Mouse (Mus musculus) splenic B cell, adult 2 months (primary cell): ENCODE results near the gene Ptchd4.

Experiments used
- DNase-seq: peaks from one replicate; pipeline ENCODE4 v3.0.0-alpha.2; 2011; ENCODE audit warnings: low read depth, low spot score
- H3K27me3 ChIP-seq: 2 replicates; pipeline ENCODE4 v1.6.1; 2012; ENCODE audit warnings: mild to moderate bottlenecking, low read length, moderate library complexity, mixed read lengths; ENCODE audit not compliant: control insufficient read depth, poor library complexity, insufficient read depth, severe bottlenecking
- H3K36me3 ChIP-seq: 2 replicates; pipeline ENCODE4 v1.6.1; 2012; ENCODE audit warnings: mild to moderate bottlenecking, low read length, moderate library complexity, mixed read lengths; ENCODE audit not compliant: control insufficient read depth, poor library complexity, insufficient read depth, severe bottlenecking

Ptchd4 gene

GRCm38 (mm10) chr17:42346027-42346426, 30.3 kb downstream of the Ptchd4 start:
- Histone ChIP-seq H3K36me3 (no peaks in the 10 kb centered on the region), H3K27me3 (no peaks in the 10 kb centered on the region)
- no peak for DNase-seq

- H3K27me3 ChIP-seq, result no peaks in the 10 kb centered on the region
- DNase-seq, result no peak
- H3K36me3 ChIP-seq, result no peaks in the 10 kb centered on the region
These were observed 42.7 kb downstream of the Ptchd4 start for GRCm38 (mm10) chr17:42358481-42358880.

GRCm38 (mm10) chr17:42363085-42363710, 47.5 kb downstream of the Ptchd4 start:
- no peaks in the 10 kb centered on the region for H3K27me3 ChIP-seq
- DNase-seq, result no peak
- no peaks in the 10 kb centered on the region for H3K36me3 ChIP-seq

GRCm38 (mm10) chr17:42364716-42365115, 49.0 kb downstream of the Ptchd4 start:
- no peaks in the 10 kb centered on the region for H3K36me3 ChIP-seq
- no peaks in the 10 kb centered on the region for H3K27me3 ChIP-seq
- DNase-seq, result no peak

GRCm38 (mm10) chr17:42374881-42375280, 59.1 kb downstream of the Ptchd4 start:
- no peaks in the 10 kb centered on the region for H3K27me3 ChIP-seq
- H3K36me3 ChIP-seq, result no peaks in the 10 kb centered on the region
- no peak for DNase-seq

- DNase-seq, result no peak
- H3K36me3 ChIP-seq, result no peaks in the 10 kb centered on the region
- no peaks in the 10 kb centered on the region for H3K27me3 ChIP-seq
These were observed 77.3 kb downstream of the Ptchd4 start for GRCm38 (mm10) chr17:42393086-42393485.

GRCm38 (mm10) chr17:42395299-42395698, 79.6 kb downstream of the Ptchd4 start:
- Histone ChIP-seq H3K27me3 (no peaks in the 10 kb centered on the region), H3K36me3 (no peaks in the 10 kb centered on the region)
- DNase-seq, result no peak

- no peaks in the 10 kb centered on the region for H3K36me3 ChIP-seq
- no peaks in the 10 kb centered on the region for H3K27me3 ChIP-seq
- DNase-seq, result no peak
These were observed 102.7 kb downstream of the Ptchd4 start for GRCm38 (mm10) chr17:42418449-42418848.

- DNase-seq, result no peak
- Histone ChIP-seq H3K27me3 (no peaks in the 10 kb centered on the region), H3K36me3 (no peaks in the 10 kb centered on the region)
These were observed 112.2 kb downstream of the Ptchd4 start for GRCm38 (mm10) chr17:42427961-42428360.

GRCm38 (mm10) chr17:42430380-42430779, 114.6 kb downstream of the Ptchd4 start:
- DNase-seq, result no peak
- Histone ChIP-seq H3K36me3 (no peaks in the 10 kb centered on the region), H3K27me3 (no peaks in the 10 kb centered on the region)

GRCm38 (mm10) chr17:42452235-42452634, 136.5 kb downstream of the Ptchd4 start:
- no peak for DNase-seq
- H3K27me3 ChIP-seq, result no peaks in the 10 kb centered on the region
- no peaks in the 10 kb centered on the region for H3K36me3 ChIP-seq

GRCm38 (mm10) chr17:42456441-42456840, 140.7 kb downstream of the Ptchd4 start:
- no peaks in the 10 kb centered on the region for H3K27me3 ChIP-seq
- H3K36me3 ChIP-seq, result no peaks in the 10 kb centered on the region
- DNase-seq, result no peak

- Histone ChIP-seq H3K36me3 (no peaks in the 10 kb centered on the region), H3K27me3 (no peaks in the 10 kb centered on the region)
- DNase-seq, result no peak
These were observed 147.0 kb downstream of the Ptchd4 start for GRCm38 (mm10) chr17:42462726-42463125.

- no peak for DNase-seq
- Histone ChIP-seq H3K36me3 (no peaks in the 10 kb centered on the region), H3K27me3 (no peaks in the 10 kb centered on the region)
These were observed 164.6 kb downstream of the Ptchd4 start for GRCm38 (mm10) chr17:42480173-42480991.

- DNase-seq, result no peak
- H3K36me3 ChIP-seq, result no peaks in the 10 kb centered on the region
- H3K27me3 ChIP-seq, result no peaks in the 10 kb centered on the region
These were observed 193.9 kb downstream of the Ptchd4 start for GRCm38 (mm10) chr17:42509356-42510262.
